Mouse (Mus musculus): ENCODE measurements around the gene Prr5l. TPM values are rescaled to one million over a fixed set of nuclear protein-coding genes. Genes with fewer than 3 reads are reported as not detected.

Gene Prr5l
- total and polyA plus RNA-seq, 3 experiments: 0.05 TPM; not detected in 2

- no peak for DNase-seq (ENCODE audit: low spot score)
- no peak for ATAC-seq (ENCODE audit: extremely low read depth, insufficient number of reproducible peaks, low FRiP score, poor library complexity, severe bottlenecking)
Measured at GRCm38 (mm10) chr2:101809640-101810305, 73.1 kb downstream of the Prr5l start.

GRCm38 (mm10) chr2:101807756-101808155 is 75.1 kb downstream of the Prr5l start:
- no peak for ATAC-seq (ENCODE audit: extremely low read depth, insufficient number of reproducible peaks, low FRiP score, poor library complexity, severe bottlenecking)
- DNase-seq (ENCODE audit: low spot score): no peak
- H3K27me3 ChIP-seq (ENCODE audit: insufficient read depth, low read length): no peaks in the 10 kb centered on the region
- H3K36me3 ChIP-seq (replicated peaks): no peaks in the 10 kb centered on the region
- H3K9me3 ChIP-seq (replicated peaks): no peaks in the 10 kb centered on the region
- TF ChIP-seq POLR2AphosphoS5 (IDR thresholded peaks at IDR 0.05; ENCODE audit: insufficient replicate concordance, low read depth, low read length) (no peak), CTCF (IDR thresholded peaks at IDR 0.05; ENCODE audit: low read depth, low read length) (no peak), GATA1 (IDR thresholded peaks at IDR 0.05; ENCODE audit: borderline replicate concordance, low read length) (no peak)
- H3K4me1 ChIP-seq (ENCODE audit: insufficient read depth, low read depth, low read length): peaks cover 3% of the 10 kb centered on the region; the same call in 1 of the 2 replicates
- no peak overlapping the region for H3K4me3 ChIP-seq (ENCODE audit: low read depth, low read length)

More at GRCm38 (mm10) chr2:101809640-101810305, 73.1 kb downstream of the Prr5l start:
- Histone ChIP-seq H3K36me3 (replicated peaks) (no peaks in the 10 kb centered on the region), H3K4me1 (ENCODE audit: insufficient read depth, low read depth, low read length) (peaks cover 3% of the 10 kb centered on the region; the same call in 1 of the 2 replicates), H3K4me3 (ENCODE audit: low read depth, low read length) (no peak overlapping the region), H3K9me3 (replicated peaks) (no peaks in the 10 kb centered on the region), H3K27me3 (ENCODE audit: insufficient read depth, low read length) (no peaks in the 10 kb centered on the region)
- TF ChIP-seq TAL1 (conservative IDR thresholded peaks at IDR 0.05; ENCODE audit: low read depth, low read length) (no peak), POLR2AphosphoS5 (IDR thresholded peaks at IDR 0.05; ENCODE audit: insufficient replicate concordance, low read depth, low read length) (no peak)

- Histone ChIP-seq H3K4me1 (ENCODE audit: insufficient read depth, low read depth, low read length) (no peaks in the 10 kb centered on the region), H3K4me3 (ENCODE audit: low read depth, low read length) (no peak overlapping the region), H3K36me3 (replicated peaks) (no peaks in the 10 kb centered on the region), H3K9me3 (replicated peaks) (no peaks in the 10 kb centered on the region), H3K27me3 (ENCODE audit: insufficient read depth, low read length) (peaks cover 2% of the 10 kb centered on the region; the same call in 1 of the 2 replicates)
- DNase-seq (ENCODE audit: low spot score) (no peak), ATAC-seq (ENCODE audit: extremely low read depth, insufficient number of reproducible peaks, low FRiP score, poor library complexity, severe bottlenecking) (no peak)
- no peak for TF ChIP-seq CTCF (IDR thresholded peaks at IDR 0.05; ENCODE audit: low read depth, low read length)
- no peak for TF ChIP-seq TAL1 (conservative IDR thresholded peaks at IDR 0.05; ENCODE audit: low read depth, low read length)
- no peak for TF ChIP-seq GATA2 (IDR thresholded peaks at IDR 0.05; ENCODE audit: borderline replicate concordance, low read depth, low read length)
- TF ChIP-seq POLR2AphosphoS5 (IDR thresholded peaks at IDR 0.05; ENCODE audit: insufficient replicate concordance, low read depth, low read length): no peak
- no peak for TF ChIP-seq GATA1 (IDR thresholded peaks at IDR 0.05; ENCODE audit: borderline replicate concordance, low read length)
Measured at GRCm38 (mm10) chr2:101802240-101802639, 80.6 kb downstream of the Prr5l start.

- no peaks in the 10 kb centered on the region for H3K4me1 ChIP-seq (ENCODE audit: insufficient read depth, low read depth, low read length)
- no peak overlapping the region for H3K4me3 ChIP-seq (ENCODE audit: low read depth, low read length)
- DNase-seq (ENCODE audit: low spot score): no peak
- H3K27me3 ChIP-seq (ENCODE audit: insufficient read depth, low read length): peaks cover 9% of the 10 kb centered on the region; the same call in 1 of the 2 replicates
- no peak for TF ChIP-seq GATA1 (IDR thresholded peaks at IDR 0.05; ENCODE audit: borderline replicate concordance, low read length)
- TF ChIP-seq GATA2 (IDR thresholded peaks at IDR 0.05; ENCODE audit: borderline replicate concordance, low read depth, low read length): no peak
- TF ChIP-seq CTCF (IDR thresholded peaks at IDR 0.05; ENCODE audit: low read depth, low read length): no peak
- no peak for TF ChIP-seq TAL1 (conservative IDR thresholded peaks at IDR 0.05; ENCODE audit: low read depth, low read length)
- TF ChIP-seq POLR2AphosphoS5 (IDR thresholded peaks at IDR 0.05; ENCODE audit: insufficient replicate concordance, low read depth, low read length): no peak
- H3K36me3 ChIP-seq (replicated peaks): no peaks in the 10 kb centered on the region
- no peaks in the 10 kb centered on the region for H3K9me3 ChIP-seq (replicated peaks)
- no peak for ATAC-seq (ENCODE audit: extremely low read depth, insufficient number of reproducible peaks, low FRiP score, poor library complexity, severe bottlenecking)
Measured at GRCm38 (mm10) chr2:101797901-101798250, 85.0 kb downstream of the Prr5l start.

GRCm38 (mm10) chr2:101797166-101797900 is 85.5 kb downstream of the Prr5l start:
- H3K4me1 ChIP-seq (ENCODE audit: insufficient read depth, low read depth, low read length): no peaks in the 10 kb centered on the region
- ATAC-seq (ENCODE audit: extremely low read depth, insufficient number of reproducible peaks, low FRiP score, poor library complexity, severe bottlenecking): no peak
- no peak for TF ChIP-seq CTCF (IDR thresholded peaks at IDR 0.05; ENCODE audit: low read depth, low read length)
- no peak for TF ChIP-seq POLR2AphosphoS5 (IDR thresholded peaks at IDR 0.05; ENCODE audit: insufficient replicate concordance, low read depth, low read length)
- TF ChIP-seq GATA1 (IDR thresholded peaks at IDR 0.05; ENCODE audit: borderline replicate concordance, low read length): no peak
- TF ChIP-seq GATA2 (IDR thresholded peaks at IDR 0.05; ENCODE audit: borderline replicate concordance, low read depth, low read length): no peak
- TF ChIP-seq TAL1 (conservative IDR thresholded peaks at IDR 0.05; ENCODE audit: low read depth, low read length): no peak
- peaks cover 9% of the 10 kb centered on the region; the same call in 1 of the 2 replicates for H3K27me3 ChIP-seq (ENCODE audit: insufficient read depth, low read length)
- no peaks in the 10 kb centered on the region for H3K36me3 ChIP-seq (replicated peaks)
- no peaks in the 10 kb centered on the region for H3K9me3 ChIP-seq (replicated peaks)
- no peak overlapping the region for H3K4me3 ChIP-seq (ENCODE audit: low read depth, low read length)
- no peak for DNase-seq (ENCODE audit: low spot score)

- Histone ChIP-seq H3K4me3 (ENCODE audit: low read depth, low read length) (no peak overlapping the region), H3K4me1 (ENCODE audit: insufficient read depth, low read depth, low read length) (no peaks in the 10 kb centered on the region), H3K27me3 (ENCODE audit: insufficient read depth, low read length) (peaks cover 9% of the 10 kb centered on the region; the same call in 1 of the 2 replicates), H3K9me3 (replicated peaks) (no peaks in the 10 kb centered on the region), H3K36me3 (replicated peaks) (no peaks in the 10 kb centered on the region)
- TF ChIP-seq GATA2 (IDR thresholded peaks at IDR 0.05; ENCODE audit: borderline replicate concordance, low read depth, low read length) (no peak), POLR2AphosphoS5 (IDR thresholded peaks at IDR 0.05; ENCODE audit: insufficient replicate concordance, low read depth, low read length) (no peak), GATA1 (IDR thresholded peaks at IDR 0.05; ENCODE audit: borderline replicate concordance, low read length) (no peak), TAL1 (conservative IDR thresholded peaks at IDR 0.05; ENCODE audit: low read depth, low read length) (no peak), CTCF (IDR thresholded peaks at IDR 0.05; ENCODE audit: low read depth, low read length) (no peak)
- no peak for ATAC-seq (ENCODE audit: extremely low read depth, insufficient number of reproducible peaks, low FRiP score, poor library complexity, severe bottlenecking)
- no peak for DNase-seq (ENCODE audit: low spot score)
Measured at GRCm38 (mm10) chr2:101796287-101797115, 86.3 kb downstream of the Prr5l start.
